Mouse (Mus musculus): ENCODE measurements around the gene Aox3. TPM values are rescaled to one million over a fixed set of nuclear protein-coding genes. Genes with fewer than 3 reads are reported as not detected.

The Aox3 gene
- polyA plus RNA-seq, 1 experiment from 2014 or later = 0.11 TPM

GRCm38 (mm10) chr1:58228086-58228485, 115.2 kb downstream of the Aox3 start:
- DNase-seq (ENCODE audit: low spot score) (no peak), ATAC-seq (no peak)
- Histone ChIP-seq H3K9ac (ENCODE audit: low read length) (no peak overlapping the region), H3K4me3 (ENCODE audit: low read depth, low read length) (no peak overlapping the region), H3K36me3 (ENCODE audit: control insufficient read depth, insufficient read depth, low read length) (no peaks in the 10 kb centered on the region), H3K27ac (ENCODE audit: low read depth, low read length) (no peak overlapping the region), H3K27me3 (replicated peaks; ENCODE audit: control insufficient read depth, insufficient read depth, low read length) (no peaks in the 10 kb centered on the region), H3K4me2 (ENCODE audit: low read length) (no peak overlapping the region), H3K9me3 (replicated peaks; ENCODE audit: control insufficient read depth, low read length) (no peaks in the 10 kb centered on the region), H3K4me1 (ENCODE audit: control insufficient read depth, insufficient read depth, low read length) (no peaks in the 10 kb centered on the region)
- 83% methylated on average over 6 of the region's 6 CpGs for WGBS

GRCm38 (mm10) chr1:58228916-58229315, 116.0 kb downstream of the Aox3 start:
- no peaks in the 10 kb centered on the region for H3K4me1 ChIP-seq (ENCODE audit: control insufficient read depth, insufficient read depth, low read length)
- no peaks in the 10 kb centered on the region for H3K27me3 ChIP-seq (replicated peaks; ENCODE audit: control insufficient read depth, insufficient read depth, low read length)
- no peak overlapping the region for H3K4me2 ChIP-seq (ENCODE audit: low read length)
- H3K36me3 ChIP-seq (ENCODE audit: control insufficient read depth, insufficient read depth, low read length) = no peaks in the 10 kb centered on the region
- H3K4me3 ChIP-seq (ENCODE audit: low read depth, low read length) = no peak overlapping the region
- DNase-seq (ENCODE audit: low spot score) (no peak), ATAC-seq (no peak)
- no peak overlapping the region for H3K27ac ChIP-seq (ENCODE audit: low read depth, low read length)
- no peaks in the 10 kb centered on the region for H3K9me3 ChIP-seq (replicated peaks; ENCODE audit: control insufficient read depth, low read length)
- no peak overlapping the region for H3K9ac ChIP-seq (ENCODE audit: low read length)

- no peaks in the 10 kb centered on the region for H3K36me3 ChIP-seq (ENCODE audit: control insufficient read depth, insufficient read depth, low read length)
- no peak overlapping the region for H3K9ac ChIP-seq (ENCODE audit: low read length)
- no peak overlapping the region for H3K27ac ChIP-seq (ENCODE audit: low read depth, low read length)
- DNase-seq (ENCODE audit: low spot score) = no peak
- ATAC-seq = no peak
- 89% methylated on average over 4 of the region's 4 CpGs for WGBS
- no peak overlapping the region for H3K4me2 ChIP-seq (ENCODE audit: low read length)
- no peak overlapping the region for H3K4me3 ChIP-seq (ENCODE audit: low read depth, low read length)
- no peaks in the 10 kb centered on the region for H3K27me3 ChIP-seq (replicated peaks; ENCODE audit: control insufficient read depth, insufficient read depth, low read length)
- H3K9me3 ChIP-seq (replicated peaks; ENCODE audit: control insufficient read depth, low read length) = no peaks in the 10 kb centered on the region
- H3K4me1 ChIP-seq (ENCODE audit: control insufficient read depth, insufficient read depth, low read length) = no peaks in the 10 kb centered on the region
These were observed 116.8 kb downstream of the Aox3 start for GRCm38 (mm10) chr1:58229774-58230173.

- H3K4me2 ChIP-seq (ENCODE audit: low read length) = no peak overlapping the region
- 70% methylated on average over 5 of the region's 5 CpGs for WGBS
- no peaks in the 10 kb centered on the region for H3K4me1 ChIP-seq (ENCODE audit: control insufficient read depth, insufficient read depth, low read length)
- DNase-seq (ENCODE audit: low spot score) = no peak
- no peaks in the 10 kb centered on the region for H3K36me3 ChIP-seq (ENCODE audit: control insufficient read depth, insufficient read depth, low read length)
- H3K27me3 ChIP-seq (replicated peaks; ENCODE audit: control insufficient read depth, insufficient read depth, low read length) = no peaks in the 10 kb centered on the region
- no peak overlapping the region for H3K4me3 ChIP-seq (ENCODE audit: low read depth, low read length)
- no peak overlapping the region for H3K27ac ChIP-seq (ENCODE audit: low read depth, low read length)
- H3K9me3 ChIP-seq (replicated peaks; ENCODE audit: control insufficient read depth, low read length) = no peaks in the 10 kb centered on the region
- ATAC-seq = no peak
- no peak overlapping the region for H3K9ac ChIP-seq (ENCODE audit: low read length)
These were observed 117.6 kb downstream of the Aox3 start for GRCm38 (mm10) chr1:58230542-58230941.

- Histone ChIP-seq H3K27ac (ENCODE audit: low read depth, low read length) (no peak overlapping the region), H3K4me1 (ENCODE audit: control insufficient read depth, insufficient read depth, low read length) (no peaks in the 10 kb centered on the region), H3K9ac (ENCODE audit: low read length) (no peak overlapping the region), H3K9me3 (replicated peaks; ENCODE audit: control insufficient read depth, low read length) (no peaks in the 10 kb centered on the region), H3K4me3 (ENCODE audit: low read depth, low read length) (no peak overlapping the region), H3K4me2 (ENCODE audit: low read length) (no peak overlapping the region), H3K36me3 (ENCODE audit: control insufficient read depth, insufficient read depth, low read length) (no peaks in the 10 kb centered on the region), H3K27me3 (replicated peaks; ENCODE audit: control insufficient read depth, insufficient read depth, low read length) (no peaks in the 10 kb centered on the region)
- DNase-seq (ENCODE audit: low spot score) = no peak
- WGBS = 61% methylated on average over 5 of the region's 5 CpGs
- no peak for ATAC-seq
These were observed 122.5 kb downstream of the Aox3 start for GRCm38 (mm10) chr1:58235405-58235804.

- H3K4me2 ChIP-seq (ENCODE audit: low read length) = no peak overlapping the region
- no peaks in the 10 kb centered on the region for H3K9me3 ChIP-seq (replicated peaks; ENCODE audit: control insufficient read depth, low read length)
- no peaks in the 10 kb centered on the region for H3K36me3 ChIP-seq (ENCODE audit: control insufficient read depth, insufficient read depth, low read length)
- H3K4me1 ChIP-seq (ENCODE audit: control insufficient read depth, insufficient read depth, low read length) = no peaks in the 10 kb centered on the region
- DNase-seq (ENCODE audit: low spot score) = no peak
- no peaks in the 10 kb centered on the region for H3K27me3 ChIP-seq (replicated peaks; ENCODE audit: control insufficient read depth, insufficient read depth, low read length)
- no peak overlapping the region for H3K4me3 ChIP-seq (ENCODE audit: low read depth, low read length)
- no peak overlapping the region for H3K9ac ChIP-seq (ENCODE audit: low read length)
- no peak overlapping the region for H3K27ac ChIP-seq (ENCODE audit: low read depth, low read length)
- no peak for ATAC-seq
- 72% methylated on average over 4 of the region's 4 CpGs for WGBS
These were observed 124.8 kb downstream of the Aox3 start for GRCm38 (mm10) chr1:58237527-58238299.

- ATAC-seq = no peak
- Histone ChIP-seq H3K4me2 (ENCODE audit: low read length) (no peak overlapping the region), H3K9ac (ENCODE audit: low read length) (no peak overlapping the region), H3K4me1 (ENCODE audit: control insufficient read depth, insufficient read depth, low read length) (no peaks in the 10 kb centered on the region), H3K27me3 (replicated peaks; ENCODE audit: control insufficient read depth, insufficient read depth, low read length) (no peaks in the 10 kb centered on the region), H3K27ac (ENCODE audit: low read depth, low read length) (no peak overlapping the region), H3K36me3 (ENCODE audit: control insufficient read depth, insufficient read depth, low read length) (no peaks in the 10 kb centered on the region), H3K4me3 (ENCODE audit: low read depth, low read length) (no peak overlapping the region), H3K9me3 (replicated peaks; ENCODE audit: control insufficient read depth, low read length) (no peaks in the 10 kb centered on the region)
- 89% methylated on average over 5 of the region's 5 CpGs for WGBS
- DNase-seq (ENCODE audit: low spot score) = no peak
These were observed 125.5 kb downstream of the Aox3 start for GRCm38 (mm10) chr1:58238440-58238839.

- ATAC-seq (no peak), DNase-seq (ENCODE audit: low spot score) (no peak)
- no peaks in the 10 kb centered on the region for H3K36me3 ChIP-seq (ENCODE audit: control insufficient read depth, insufficient read depth, low read length)
- 96% methylated on average over 9 of the region's 9 CpGs for WGBS
- H3K9ac ChIP-seq (ENCODE audit: low read length) = no peak overlapping the region
- no peaks in the 10 kb centered on the region for H3K27me3 ChIP-seq (replicated peaks; ENCODE audit: control insufficient read depth, insufficient read depth, low read length)
- H3K4me3 ChIP-seq (ENCODE audit: low read depth, low read length) = no peak overlapping the region
- no peak overlapping the region for H3K4me2 ChIP-seq (ENCODE audit: low read length)
- H3K27ac ChIP-seq (ENCODE audit: low read depth, low read length) = no peak overlapping the region
- no peaks in the 10 kb centered on the region for H3K4me1 ChIP-seq (ENCODE audit: control insufficient read depth, insufficient read depth, low read length)
- no peaks in the 10 kb centered on the region for H3K9me3 ChIP-seq (replicated peaks; ENCODE audit: control insufficient read depth, low read length)
These were observed 126.0 kb downstream of the Aox3 start for GRCm38 (mm10) chr1:58238961-58239360.

GRCm38 (mm10) chr1:58240347-58240746, 127.4 kb downstream of the Aox3 start:
- no peaks in the 10 kb centered on the region for H3K4me1 ChIP-seq (ENCODE audit: control insufficient read depth, insufficient read depth, low read length)
- H3K9ac ChIP-seq (ENCODE audit: low read length) = no peak overlapping the region
- ATAC-seq (no peak), DNase-seq (ENCODE audit: low spot score) (no peak)
- no peak overlapping the region for H3K4me2 ChIP-seq (ENCODE audit: low read length)
- H3K27ac ChIP-seq (ENCODE audit: low read depth, low read length) = no peak overlapping the region
- H3K27me3 ChIP-seq (replicated peaks; ENCODE audit: control insufficient read depth, insufficient read depth, low read length) = no peaks in the 10 kb centered on the region
- 80% methylated on average over 6 of the region's 6 CpGs for WGBS
- H3K9me3 ChIP-seq (replicated peaks; ENCODE audit: control insufficient read depth, low read length) = no peaks in the 10 kb centered on the region
- no peaks in the 10 kb centered on the region for H3K36me3 ChIP-seq (ENCODE audit: control insufficient read depth, insufficient read depth, low read length)
- no peak overlapping the region for H3K4me3 ChIP-seq (ENCODE audit: low read depth, low read length)

Measured in forebrain, embryonic 14.5 days (tissue).